8 mouse cellular contexts compared by ENCODE assay signal in genomic region chr14:54059776-54060175, GRCm38 (mm10).
DNase-seq lines count a peak whose midpoint lies in the region; ATAC-seq and TF ChIP-seq lines count a peak whose summit lies in the region.

No protein-coding gene starts in this region.

- WGBS in kidney, embryonic 15.5 days, result 18% methylated on average over 4 of the region's 4 CpGs
- WGBS in limb, embryonic 14.5 days, result 20% methylated on average over 4 of the region's 4 CpGs
- WGBS in neural tube, embryonic 12.5 days, result 24% methylated on average over 4 of the region's 4 CpGs
- WGBS in stomach, embryonic 16.5 days, result 13% methylated on average over 4 of the region's 4 CpGs

- no peaks in the 10 kb centered on the region for H3K9me3 ChIP-seq in kidney, embryonic 15.5 days (replicated peaks)
- H3K9me3 ChIP-seq in limb, embryonic 14.5 days (ENCODE audit: control insufficient read depth, low read length), result no peaks in the 10 kb centered on the region
- H3K9me3 ChIP-seq in neural tube, embryonic 12.5 days, result no peaks in the 10 kb centered on the region
- no peaks in the 10 kb centered on the region for H3K9me3 ChIP-seq in stomach, embryonic 16.5 days (replicated peaks; ENCODE audit: control insufficient read depth, low read length)

- H3K36me3 ChIP-seq in kidney, embryonic 15.5 days, result no peaks in the 10 kb centered on the region
- H3K36me3 ChIP-seq in limb, embryonic 14.5 days (ENCODE audit: control insufficient read depth, insufficient read depth, low read length), result no peaks in the 10 kb centered on the region
- H3K36me3 ChIP-seq in neural tube, embryonic 12.5 days, result no peaks in the 10 kb centered on the region
- H3K36me3 ChIP-seq in stomach, embryonic 16.5 days (ENCODE audit: control insufficient read depth, insufficient read depth, low read length), result no peaks in the 10 kb centered on the region

- H3K4me2 ChIP-seq in kidney, embryonic 15.5 days, result no peak overlapping the region
- no peak overlapping the region for H3K4me2 ChIP-seq in limb, embryonic 14.5 days (replicated peaks; ENCODE audit: low read depth, low read length, severe bottlenecking)
- H3K4me2 ChIP-seq in neural tube, embryonic 12.5 days (replicated peaks), result no peak overlapping the region
- no peak overlapping the region for H3K4me2 ChIP-seq in stomach, embryonic 16.5 days (ENCODE audit: low read depth, low read length)

- DNase-seq in 3T3-L1 (ENCODE audit: low read depth, low spot score) (peak; percentile 91), adipocyte (ENCODE audit: low spot score) (peak; percentile 78)
- peak; percentile 91 for DNase-seq in embryo, embryonic 10 days (ENCODE audit: low spot score)
- peak; percentile 40 to 72 for DNase-seq in gastrocnemius, postnatal 4 days (ENCODE audit: low spot score in 2 of 2)
- DNase-seq in limb, embryonic 14.5 days (ENCODE audit: low spot score), result peak; percentile 89

- peak; percentile 75; the same call in 1 of the 2 replicates for ATAC-seq in kidney, embryonic 15.5 days (replicated peaks; ENCODE audit: low FRiP score)
- peak; percentile 87 for ATAC-seq in limb, embryonic 14.5 days (ENCODE audit: low FRiP score, low read depth)
- peak; percentile 83 for ATAC-seq in neural tube, embryonic 12.5 days (ENCODE audit: low FRiP score, low read depth)
- ATAC-seq in stomach, embryonic 16.5 days (ENCODE audit: insufficient read depth, low FRiP score), result peak; percentile 68; the same call in 1 of the 2 replicates

- no peak for TF ChIP-seq POLR2A in limb, embryonic 14.5 days (IDR thresholded peaks at IDR 0.05; ENCODE audit: borderline replicate concordance, extremely low read depth, insufficient read depth, insufficient read length)

- peaks cover 2% of the 10 kb centered on the region for H3K4me1 ChIP-seq in kidney, embryonic 15.5 days
- no peaks in the 10 kb centered on the region for H3K4me1 ChIP-seq in limb, embryonic 14.5 days (ENCODE audit: control insufficient read depth, insufficient read depth, low read length)
- H3K4me1 ChIP-seq in neural tube, embryonic 12.5 days, result no peaks in the 10 kb centered on the region
- H3K4me1 ChIP-seq in stomach, embryonic 16.5 days (ENCODE audit: control insufficient read depth, insufficient read depth, low read length), result 0 out of 2 replicates have a peak, but pooled peaks cover 1% of the 10 kb centered on the region

- H3K4me3 ChIP-seq in kidney, embryonic 15.5 days (replicated peaks), result no peak overlapping the region
- no peak overlapping the region for H3K4me3 ChIP-seq in limb, embryonic 14.5 days (replicated peaks; ENCODE audit: low read length)
- no peak overlapping the region for H3K4me3 ChIP-seq in neural tube, embryonic 12.5 days
- no peak overlapping the region for H3K4me3 ChIP-seq in stomach, embryonic 16.5 days (replicated peaks; ENCODE audit: low read length)

- 0 out of 2 replicates have a peak, but pooled peaks cover 11% of the 10 kb centered on the region for H3K27me3 ChIP-seq in kidney, embryonic 15.5 days
- no peaks in the 10 kb centered on the region for H3K27me3 ChIP-seq in limb, embryonic 14.5 days (ENCODE audit: control insufficient read depth, insufficient read depth, low read length)
- no peaks in the 10 kb centered on the region for H3K27me3 ChIP-seq in neural tube, embryonic 12.5 days (replicated peaks)
- H3K27me3 ChIP-seq in stomach, embryonic 16.5 days (ENCODE audit: control insufficient read depth, insufficient read depth, low read length), result 0 out of 2 replicates have a peak, but pooled peaks cover 3% of the 10 kb centered on the region

- H3K27ac ChIP-seq in kidney, embryonic 15.5 days, result no peak overlapping the region
- H3K27ac ChIP-seq in limb, embryonic 14.5 days (replicated peaks; ENCODE audit: low read depth, low read length), result no peak overlapping the region
- no peak overlapping the region for H3K27ac ChIP-seq in neural tube, embryonic 12.5 days
- H3K27ac ChIP-seq in stomach, embryonic 16.5 days (ENCODE audit: low read length), result no peak overlapping the region

- H3K9ac ChIP-seq in kidney, embryonic 15.5 days, result no peak overlapping the region
- no peak overlapping the region for H3K9ac ChIP-seq in limb, embryonic 14.5 days (ENCODE audit: low read depth, low read length, severe bottlenecking)
- H3K9ac ChIP-seq in neural tube, embryonic 12.5 days, result no peak overlapping the region
- H3K9ac ChIP-seq in stomach, embryonic 16.5 days (ENCODE audit: low read length), result no peak overlapping the region
